Mouse (Mus musculus) kidney, embryonic 16.5 days (tissue): ENCODE measurements at regions not wholly inside any gene's neighbourhood (a gene's known extent, or its start where the extent isn't known, plus 50 kb on each side); places are given as distances from the start of the nearest gene placed in this dataset.

ENCODE experiments used
- ATAC-seq: fragments of 200-750 bp; cut with Nextera tagmentation; 2 replicates; pipeline ENCODE4 v1.8.0; 2017; ENCODE audit warnings: moderate TSS enrichment; ENCODE audit not compliant: low FRiP score, low TSS enrichment
- H3K27ac ChIP-seq: fragments of 300-500 bp; sonication (generic); 2 replicates; pipeline ENCODE4 v1.5.1; 2014; ENCODE audit warnings: low read length
- H3K27me3 ChIP-seq: fragments of 300-500 bp; sonication (generic); 2 replicates; pipeline ENCODE4 v1.6.1; 2014; ENCODE audit warnings: low read length, control low read depth, mixed read lengths; ENCODE audit not compliant: insufficient read depth
- H3K36me3 ChIP-seq: fragments of 300-500 bp; sonication (generic); 2 replicates; pipeline ENCODE4 v1.6.1; 2014; ENCODE audit warnings: low read length, control low read depth, mixed read lengths; ENCODE audit not compliant: insufficient read depth
- H3K4me1 ChIP-seq: fragments of 300-500 bp; sonication (generic); 2 replicates; pipeline ENCODE4 v1.6.1; 2014; ENCODE audit warnings: low read length, control low read depth, mixed read lengths; ENCODE audit not compliant: insufficient read depth
- H3K4me2 ChIP-seq: fragments of 300-500 bp; sonication (generic); replicated peaks from 2 replicates; pipeline ENCODE4 v1.6.1; 2014; ENCODE audit warnings: low read depth, low read length
- H3K4me3 ChIP-seq: fragments of 300-500 bp; sonication (generic); 2 replicates; pipeline ENCODE4 v1.5.1; 2014; ENCODE audit warnings: mild to moderate bottlenecking, low read length
- H3K9ac ChIP-seq: fragments of 300-500 bp; sonication (generic); replicated peaks from 2 replicates; pipeline ENCODE4 v1.6.1; 2014; ENCODE audit warnings: low read length
- H3K9me3 ChIP-seq: fragments of 300-500 bp; sonication (generic); 2 replicates; pipeline ENCODE4 v1.6.1; 2016; ENCODE audit warnings: low read length, control low read depth
- WGBS: fragments of 180-500 bp; shearing (Covaris S2); extraction: QIAGEN DNeasy Blood & Tissue Kit; methylation state at CpG from one replicate; pipeline ENCODE4 v1.1.7; 2014; 5-methylcytosine and 5-hydroxymethylcytosine counted together

DNA sequence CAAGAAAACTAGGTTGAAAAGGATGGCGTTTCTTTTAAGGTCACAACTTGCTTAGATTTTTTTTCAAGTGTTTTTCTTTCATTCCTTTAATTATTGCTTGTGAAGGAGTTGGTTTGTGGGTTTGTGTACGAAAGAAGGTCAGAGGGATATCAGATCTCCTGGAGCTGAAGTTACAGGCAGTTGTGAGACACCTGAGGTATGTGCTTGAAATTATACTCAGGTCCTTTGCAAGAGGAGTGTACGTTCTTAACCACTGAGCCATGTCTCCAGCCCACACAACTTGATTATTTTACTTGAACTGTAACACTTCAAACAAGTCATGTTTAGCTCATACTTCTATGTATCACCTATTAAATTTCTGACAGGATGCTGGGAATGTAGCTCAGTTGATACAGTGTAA is 82.5 kb upstream of the Scg2 start:
- peak; percentile 65; the same call in 1 of the 2 replicates for ATAC-seq
- H3K27me3 ChIP-seq: no peaks in the 10 kb centered on the region
- no peaks in the 10 kb centered on the region for H3K4me1 ChIP-seq
- H3K27ac ChIP-seq: no peak overlapping the region
- no peak overlapping the region for H3K4me2 ChIP-seq
- no peak overlapping the region for H3K4me3 ChIP-seq
- no peaks in the 10 kb centered on the region for H3K36me3 ChIP-seq
- WGBS: 23% methylated on average over 3 of the region's 3 CpGs
- H3K9ac ChIP-seq: no peak overlapping the region
- no peaks in the 10 kb centered on the region for H3K9me3 ChIP-seq

DNA sequence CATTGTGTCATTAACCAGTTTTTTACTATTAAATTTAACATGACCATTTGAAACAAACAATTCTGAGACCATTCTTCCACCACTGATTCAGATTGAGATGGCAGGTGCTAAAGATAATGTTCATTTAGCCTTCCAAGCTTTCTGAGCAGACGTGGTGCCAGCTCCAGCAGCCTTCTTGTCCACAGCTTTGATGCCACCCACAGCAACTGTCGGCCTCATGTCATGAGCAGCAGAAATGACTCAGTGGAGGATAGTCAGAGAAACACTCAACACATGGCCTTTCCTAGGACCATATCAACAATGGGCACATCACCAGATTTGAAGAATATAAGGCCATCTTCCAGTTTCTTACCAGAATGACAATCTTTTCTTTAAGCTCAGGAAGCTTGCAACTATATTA is 65.8 kb upstream of the Scg2 start:
- no peak overlapping the region for H3K27ac ChIP-seq
- no peaks in the 10 kb centered on the region for H3K27me3 ChIP-seq
- 87% methylated on average over 2 of the region's 2 CpGs for WGBS
- no peak overlapping the region for H3K4me2 ChIP-seq
- H3K9ac ChIP-seq: no peak overlapping the region
- no peak for ATAC-seq
- no peaks in the 10 kb centered on the region for H3K36me3 ChIP-seq
- H3K9me3 ChIP-seq: no peaks in the 10 kb centered on the region
- no peak overlapping the region for H3K4me3 ChIP-seq
- H3K4me1 ChIP-seq: no peaks in the 10 kb centered on the region
